Mouse (Mus musculus): ENCODE results near the gene Ceacam16. TPM values are rescaled to one million over a fixed set of nuclear protein-coding genes. Genes with fewer than 3 reads are reported as not detected.

Ceacam16 gene
- polyA plus RNA-seq, 1 experiment from 2014 or later, result not detected

DNA sequence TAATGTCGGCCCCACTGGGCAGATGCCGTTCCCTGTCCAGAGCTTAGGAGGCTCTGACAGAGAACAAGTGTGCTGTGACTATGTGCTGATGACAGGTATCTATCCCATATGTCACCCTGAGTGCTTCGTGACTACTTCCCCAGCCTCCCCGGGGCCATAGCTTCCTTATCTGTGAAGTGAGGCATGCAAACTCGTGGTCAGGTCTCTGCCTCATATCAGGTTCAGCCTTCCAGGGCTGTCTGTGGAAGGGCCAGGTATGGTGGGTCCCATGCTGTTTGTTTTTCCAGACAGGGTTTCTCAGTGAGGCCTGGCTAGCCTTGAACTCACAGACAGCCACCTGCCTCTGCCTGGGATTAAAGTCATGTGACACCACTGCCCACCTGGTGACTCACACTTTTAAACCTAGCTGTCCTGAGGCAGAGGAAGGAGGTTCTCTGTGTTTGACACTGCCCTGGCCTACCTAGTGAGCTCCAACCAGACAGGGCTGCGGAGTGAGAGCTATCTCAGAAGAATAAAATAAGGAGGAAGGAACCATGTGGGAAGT, 47.4 kb downstream of the Ceacam16 start:
- Histone ChIP-seq H3K9me3 (replicated peaks; ENCODE audit: control insufficient read depth, low read length) (no peaks in the 10 kb centered on the region), H3K9ac (ENCODE audit: low read length) (no peak overlapping the region), H3K4me3 (ENCODE audit: low read length) (no peak overlapping the region), H3K36me3 (ENCODE audit: control insufficient read depth, insufficient read depth) (no peaks in the 10 kb centered on the region), H3K4me1 (ENCODE audit: control insufficient read depth, insufficient read depth, low read length) (peaks cover 19% of the 10 kb centered on the region), H3K27me3 (ENCODE audit: control insufficient read depth, insufficient read depth, low read length) (peaks cover 28% of the 10 kb centered on the region), H3K27ac (ENCODE audit: low read length) (no peak overlapping the region), H3K4me2 (ENCODE audit: low read depth, low read length) (no peak overlapping the region)
- WGBS, result 41% methylated on average over 6 of the region's 6 CpGs
- ATAC-seq (replicated peaks; ENCODE audit: extremely low read depth, insufficient read depth, low FRiP score), result no peak

- Histone ChIP-seq H3K27ac (ENCODE audit: low read length) (no peak overlapping the region), H3K4me3 (ENCODE audit: low read length) (no peak overlapping the region), H3K27me3 (ENCODE audit: control insufficient read depth, insufficient read depth, low read length) (peaks cover 28% of the 10 kb centered on the region), H3K9ac (ENCODE audit: low read length) (no peak overlapping the region), H3K4me2 (ENCODE audit: low read depth, low read length) (no peak overlapping the region), H3K36me3 (ENCODE audit: control insufficient read depth, insufficient read depth) (no peaks in the 10 kb centered on the region), H3K4me1 (ENCODE audit: control insufficient read depth, insufficient read depth, low read length) (peaks cover 19% of the 10 kb centered on the region), H3K9me3 (replicated peaks; ENCODE audit: control insufficient read depth, low read length) (no peaks in the 10 kb centered on the region)
- 73% methylated on average over 4 of the region's 4 CpGs for WGBS
- ATAC-seq (replicated peaks; ENCODE audit: extremely low read depth, insufficient read depth, low FRiP score), result no peak
Measured at GRCm38 (mm10) chr7:19813161-19813560, 47.9 kb downstream of the Ceacam16 start.

GRCm38 (mm10) chr7:19811114-19811513, 50.0 kb downstream of the Ceacam16 start:
- no peak overlapping the region for H3K9ac ChIP-seq (ENCODE audit: low read length)
- 7% methylated on average over 22 of the region's 22 CpGs for WGBS

DNA sequence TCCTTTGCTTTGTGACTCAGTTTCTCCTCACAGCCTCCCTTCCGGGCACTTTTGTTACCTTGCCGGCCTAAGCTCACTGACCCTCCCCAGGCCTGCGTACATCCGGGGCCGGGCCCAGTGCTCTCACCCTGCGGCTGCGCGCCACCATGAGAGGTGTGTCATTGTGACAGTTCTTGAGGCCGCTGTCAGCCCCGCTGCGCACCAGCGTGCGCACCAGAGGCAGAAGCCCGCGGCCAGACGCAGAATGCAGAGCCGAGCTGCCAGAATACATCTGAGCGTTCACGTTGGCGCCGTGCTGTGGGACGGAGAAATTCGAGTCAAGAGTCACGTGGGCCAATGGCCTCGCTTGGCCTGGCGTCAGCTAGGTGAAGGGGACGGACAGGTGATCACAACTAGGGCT, 51.7 kb downstream of the Ceacam16 start:
- peaks cover 26% of the 10 kb centered on the region for H3K27me3 ChIP-seq (ENCODE audit: control insufficient read depth, insufficient read depth, low read length)

More at GRCm38 (mm10) chr7:19811114-19811513, 50.0 kb downstream of the Ceacam16 start:
- Histone ChIP-seq H3K27me3 (ENCODE audit: control insufficient read depth, insufficient read depth, low read length) (peaks cover 28% of the 10 kb centered on the region), H3K4me2 (ENCODE audit: low read depth, low read length) (peak overlapping the region; percentile 36; the same call in 1 of the 2 replicates), H3K4me1 (ENCODE audit: control insufficient read depth, insufficient read depth, low read length) (peaks cover 7% of the 10 kb centered on the region), H3K4me3 (ENCODE audit: low read length) (peak overlapping the region; percentile 11; the same call in 1 of the 2 replicates), H3K27ac (ENCODE audit: low read length) (no peak overlapping the region), H3K9me3 (replicated peaks; ENCODE audit: control insufficient read depth, low read length) (no peaks in the 10 kb centered on the region), H3K36me3 (ENCODE audit: control insufficient read depth, insufficient read depth) (no peaks in the 10 kb centered on the region)
- 0 out of 2 replicates have a peak, but pooled peaks have one; percentile 32 for ATAC-seq (replicated peaks; ENCODE audit: extremely low read depth, insufficient read depth, low FRiP score)

GRCm38 (mm10) chr7:19806356-19806969, 54.6 kb downstream of the Ceacam16 start:
- H3K27me3 ChIP-seq (ENCODE audit: control insufficient read depth, insufficient read depth, low read length), result peaks cover 17% of the 10 kb centered on the region
- no peak overlapping the region for H3K27ac ChIP-seq (ENCODE audit: low read length)
- H3K36me3 ChIP-seq (ENCODE audit: control insufficient read depth, insufficient read depth), result no peaks in the 10 kb centered on the region
- peaks cover 3% of the 10 kb centered on the region; the same call in 1 of the 2 replicates for H3K9me3 ChIP-seq (replicated peaks; ENCODE audit: control insufficient read depth, low read length)
- H3K4me1 ChIP-seq (ENCODE audit: control insufficient read depth, insufficient read depth, low read length), result peaks cover 3% of the 10 kb centered on the region; the same call in 1 of the 2 replicates
- no peak overlapping the region for H3K9ac ChIP-seq (ENCODE audit: low read length)
- no peak overlapping the region for H3K4me2 ChIP-seq (ENCODE audit: low read depth, low read length)
- no peak for ATAC-seq (replicated peaks; ENCODE audit: extremely low read depth, insufficient read depth, low FRiP score)
- WGBS, result 82% methylated on average over 8 of the region's 8 CpGs
- H3K4me3 ChIP-seq (ENCODE audit: low read length), result no peak overlapping the region

More for the DNA sequence above, 51.7 kb downstream of the Ceacam16 start:
- Histone ChIP-seq H3K9ac (ENCODE audit: low read length) (peak overlapping the region; percentile 21), H3K36me3 (ENCODE audit: control insufficient read depth, insufficient read depth) (no peaks in the 10 kb centered on the region), H3K4me3 (ENCODE audit: low read length) (peak overlapping the region; percentile 15), H3K27ac (ENCODE audit: low read length) (no peak overlapping the region), H3K4me1 (ENCODE audit: control insufficient read depth, insufficient read depth, low read length) (peaks cover 3% of the 10 kb centered on the region; the same call in 1 of the 2 replicates), H3K9me3 (replicated peaks; ENCODE audit: control insufficient read depth, low read length) (peaks cover 3% of the 10 kb centered on the region; the same call in 1 of the 2 replicates), H3K4me2 (ENCODE audit: low read depth, low read length) (peak overlapping the region; percentile 47)
- 7% methylated on average over 27 of the region's 27 CpGs for WGBS
- peak; percentile 68 for ATAC-seq (replicated peaks; ENCODE audit: extremely low read depth, insufficient read depth, low FRiP score)

- H3K9me3 ChIP-seq (replicated peaks; ENCODE audit: control insufficient read depth, low read length), result peaks cover 3% of the 10 kb centered on the region; the same call in 1 of the 2 replicates
- H3K27ac ChIP-seq (ENCODE audit: low read length), result no peak overlapping the region
- no peak; the same call in 1 of the 2 replicates for ATAC-seq (replicated peaks; ENCODE audit: extremely low read depth, insufficient read depth, low FRiP score)
Measured at GRCm38 (mm10) chr7:19802995-19803394, 58.1 kb downstream of the Ceacam16 start.

More at GRCm38 (mm10) chr7:19802995-19803394, 58.1 kb downstream of the Ceacam16 start:
- no peak overlapping the region for H3K4me3 ChIP-seq (ENCODE audit: low read length)
- WGBS, result 14% methylated on average over 7 of the region's 7 CpGs
- no peak overlapping the region for H3K9ac ChIP-seq (ENCODE audit: low read length)
- no peaks in the 10 kb centered on the region for H3K27me3 ChIP-seq (ENCODE audit: control insufficient read depth, insufficient read depth, low read length)
- H3K4me1 ChIP-seq (ENCODE audit: control insufficient read depth, insufficient read depth, low read length), result no peaks in the 10 kb centered on the region
- no peak overlapping the region for H3K4me2 ChIP-seq (ENCODE audit: low read depth, low read length)
- H3K36me3 ChIP-seq (ENCODE audit: control insufficient read depth, insufficient read depth), result no peaks in the 10 kb centered on the region

Other genes with a start within 250 kb of the Ceacam16 start
- gene Relb, start 231.9 kb downstream of the Ceacam16 start, polyA plus RNA-seq (2015; fragmentation: Nextera tagmentation; extraction: Ambion mirVana), result 8.3 and 12.4 TPM in 2 replicates
- gene Clptm1, start 196.3 kb downstream of the Ceacam16 start, polyA plus RNA-seq (2015; fragmentation: Nextera tagmentation; extraction: Ambion mirVana), result 74.3 and 81.9 TPM in 2 replicates
- 1.2 and 2.6 TPM in 2 replicates for gene Apoc2, start 183.4 kb downstream of the Ceacam16 start, polyA plus RNA-seq (2015; fragmentation: Nextera tagmentation; extraction: Ambion mirVana)
- 0.38 TPM in 1 of 2 replicates, not detected in the other for gene Gm44805, start 179.9 kb downstream of the Ceacam16 start, polyA plus RNA-seq (2015; fragmentation: Nextera tagmentation; extraction: Ambion mirVana)
- 0.22 and 0.37 TPM in 2 replicates for gene Apoc4, start 179.8 kb downstream of the Ceacam16 start, polyA plus RNA-seq (2015; fragmentation: Nextera tagmentation; extraction: Ambion mirVana)
- gene Apoc1, start 168.6 kb downstream of the Ceacam16 start, polyA plus RNA-seq (2015; fragmentation: Nextera tagmentation; extraction: Ambion mirVana), result 8.9 and 9.2 TPM in 2 replicates
- 588 and 662 TPM in 2 replicates for gene Apoe, start 162.1 kb downstream of the Ceacam16 start, polyA plus RNA-seq (2015; fragmentation: Nextera tagmentation; extraction: Ambion mirVana)
- gene Tomm40, start 145.9 kb downstream of the Ceacam16 start, polyA plus RNA-seq (2015; fragmentation: Nextera tagmentation; extraction: Ambion mirVana), result 146 and 158 TPM in 2 replicates
- gene Nectin2, start 110.8 kb downstream of the Ceacam16 start, polyA plus RNA-seq (2015; fragmentation: Nextera tagmentation; extraction: Ambion mirVana), result 63.5 and 76.8 TPM in 2 replicates
- 413 and 444 TPM in 2 replicates for gene Bcam, start 90.3 kb downstream of the Ceacam16 start, polyA plus RNA-seq (2015; fragmentation: Nextera tagmentation; extraction: Ambion mirVana)
- gene Cblc, start 64.5 kb downstream of the Ceacam16 start, polyA plus RNA-seq (2015; fragmentation: Nextera tagmentation; extraction: Ambion mirVana), result 1.2 and 2.0 TPM in 2 replicates
- 3.1 and 4.1 TPM in 2 replicates for gene Bcl3, start 38.5 kb downstream of the Ceacam16 start, polyA plus RNA-seq (2015; fragmentation: Nextera tagmentation; extraction: Ambion mirVana)
- not detected in 2 replicates for gene Gm19345, start 9.3 kb downstream of the Ceacam16 start, polyA plus RNA-seq (2015; fragmentation: Nextera tagmentation; extraction: Ambion mirVana)
- 0.04 TPM in 1 of 2 replicates, not detected in the other for gene Ceacam19, start 26.7 kb upstream of the Ceacam16 start, polyA plus RNA-seq (2015; fragmentation: Nextera tagmentation; extraction: Ambion mirVana)
- gene Pvr, start 59.9 kb upstream of the Ceacam16 start, polyA plus RNA-seq (2015; fragmentation: Nextera tagmentation; extraction: Ambion mirVana), result 17.6 and 19.0 TPM in 2 replicates
- 1.8 and 2.2 TPM in 2 replicates for gene Igsf23, start 89.5 kb upstream of the Ceacam16 start, polyA plus RNA-seq (2015; fragmentation: Nextera tagmentation; extraction: Ambion mirVana)
- gene Ceacam20, start 104.1 kb upstream of the Ceacam16 start, polyA plus RNA-seq (2015; fragmentation: Nextera tagmentation; extraction: Ambion mirVana), result 0.11 TPM in 1 of 2 replicates, not detected in the other
- gene Nlrp9b, start 130.2 kb upstream of the Ceacam16 start, polyA plus RNA-seq (2015; fragmentation: Nextera tagmentation; extraction: Ambion mirVana), result 0.04 TPM in 1 of 2 replicates, not detected in the other
- not detected in 2 replicates for gene Vmn1r91, start 238.4 kb upstream of the Ceacam16 start, polyA plus RNA-seq (2015; fragmentation: Nextera tagmentation; extraction: Ambion mirVana)

All from heart, embryonic 16.5 days (tissue).